Mouse (Mus musculus): ENCODE results near the gene Gucy2e. TPM values are rescaled to one million over a fixed set of nuclear protein-coding genes. Genes with fewer than 3 reads are reported as not detected.
A peak's percentile ranks its signal among the peaks of the same experiment; 100 is the strongest.

Gucy2e gene
- total RNA-seq, 2 experiments from 2014 or later: not detected

GRCm38 (mm10) chr11:69244911-69245310 lies 8.1 kb upstream of the Gucy2e start:
- ATAC-seq (replicated peaks; ENCODE audit: poor library complexity, severe bottlenecking): peak; percentile 48; the same call in 1 of the 2 replicates

- 0 out of 2 replicates have a peak, but pooled peaks have one; percentile 24 for ATAC-seq (replicated peaks; ENCODE audit: poor library complexity, severe bottlenecking)
Observed at GRCm38 (mm10) chr11:69236061-69236925, 543 bp downstream of the Gucy2e start.

- peak; percentile 98 for ATAC-seq (replicated peaks; ENCODE audit: poor library complexity, severe bottlenecking)
Observed at GRCm38 (mm10) chr11:69235285-69236060, 1.4 kb downstream of the Gucy2e start.

GRCm38 (mm10) chr11:69233141-69233540 lies 3.7 kb downstream of the Gucy2e start:
- no peak for ATAC-seq (replicated peaks; ENCODE audit: poor library complexity, severe bottlenecking)

- no peak for ATAC-seq (replicated peaks; ENCODE audit: poor library complexity, severe bottlenecking)
Observed at GRCm38 (mm10) chr11:69230420-69230819, 6.4 kb downstream of the Gucy2e start.

- no peak for ATAC-seq (replicated peaks; ENCODE audit: poor library complexity, severe bottlenecking)
Observed at GRCm38 (mm10) chr11:69225715-69226114, 11.1 kb downstream of the Gucy2e start.

GRCm38 (mm10) chr11:69223101-69223500 lies 13.7 kb downstream of the Gucy2e start:
- no peak for ATAC-seq (replicated peaks; ENCODE audit: poor library complexity, severe bottlenecking)

- no peak for ATAC-seq (replicated peaks; ENCODE audit: poor library complexity, severe bottlenecking)
Observed at GRCm38 (mm10) chr11:69221070-69221469, 15.8 kb downstream of the Gucy2e start.

- ATAC-seq (replicated peaks; ENCODE audit: poor library complexity, severe bottlenecking): no peak
Observed at GRCm38 (mm10) chr11:69218661-69219060, 18.2 kb downstream of the Gucy2e start.

GRCm38 (mm10) chr11:69217411-69217810 lies 19.4 kb downstream of the Gucy2e start:
- ATAC-seq (replicated peaks; ENCODE audit: poor library complexity, severe bottlenecking): no peak

- no peak for ATAC-seq (replicated peaks; ENCODE audit: poor library complexity, severe bottlenecking)
Observed at GRCm38 (mm10) chr11:69211431-69211830, 25.4 kb downstream of the Gucy2e start.

GRCm38 (mm10) chr11:69202469-69203230 lies 34.2 kb downstream of the Gucy2e start:
- ATAC-seq (replicated peaks; ENCODE audit: poor library complexity, severe bottlenecking): peak; percentile 66

GRCm38 (mm10) chr11:69200231-69200630 lies 36.6 kb downstream of the Gucy2e start:
- ATAC-seq (replicated peaks; ENCODE audit: poor library complexity, severe bottlenecking): no peak

GRCm38 (mm10) chr11:69199251-69199650 lies 37.6 kb downstream of the Gucy2e start:
- ATAC-seq (replicated peaks; ENCODE audit: poor library complexity, severe bottlenecking): no peak

- 0 out of 2 replicates have a peak, but pooled peaks have one; percentile 4 for ATAC-seq (replicated peaks; ENCODE audit: poor library complexity, severe bottlenecking)
Observed at GRCm38 (mm10) chr11:69197743-69198142, 39.1 kb downstream of the Gucy2e start, which contains the start of gene Alox8. Alox8 (minus strand) TSS chr11:69197843.

GRCm38 (mm10) chr11:69197194-69197593 lies 39.6 kb downstream of the Gucy2e start:
- peak; percentile 50 for ATAC-seq (replicated peaks; ENCODE audit: poor library complexity, severe bottlenecking)

- ATAC-seq (replicated peaks; ENCODE audit: poor library complexity, severe bottlenecking): no peak
Observed at GRCm38 (mm10) chr11:69196766-69197165, 40.1 kb downstream of the Gucy2e start.

- no peak for ATAC-seq (replicated peaks; ENCODE audit: poor library complexity, severe bottlenecking)
Observed at GRCm38 (mm10) chr11:69192840-69193239, 44.0 kb downstream of the Gucy2e start.

GRCm38 (mm10) chr11:69185936-69186335 lies 50.9 kb downstream of the Gucy2e start:
- ATAC-seq (replicated peaks; ENCODE audit: poor library complexity, severe bottlenecking): no peak

GRCm38 (mm10) chr11:69185031-69185430 lies 51.8 kb downstream of the Gucy2e start:
- ATAC-seq (replicated peaks; ENCODE audit: poor library complexity, severe bottlenecking): no peak

Measured in granulocyte monocyte progenitor cell, adult 5-6 weeks (primary cell).